24 mouse cellular contexts compared by ENCODE assay signal in the genomic region with DNA sequence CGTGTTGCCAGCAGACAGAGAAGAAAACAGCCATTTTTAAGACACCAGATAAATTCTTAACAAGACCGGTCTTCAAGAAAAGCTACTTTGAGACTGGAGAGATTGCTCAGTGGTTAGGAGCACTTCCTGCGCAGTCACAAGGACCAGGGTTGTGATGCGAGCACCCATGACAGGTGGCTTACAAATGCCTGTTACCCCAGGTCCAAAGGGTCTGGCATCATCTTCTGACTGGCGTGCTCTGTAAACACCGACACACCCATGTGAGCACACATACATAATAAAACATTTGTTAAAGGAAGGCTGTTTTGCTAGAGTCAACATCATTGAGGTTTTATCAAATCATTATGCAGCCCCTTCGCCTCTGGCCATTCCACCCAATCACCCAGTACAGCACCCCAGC.
"Had no signal": no experiment of that assay in that cellular context is flagged by ENCODE, and none has a peak within 500 bp of the region (broad histone marks: within the 10 kb centered on the region; RNA-seq: fewer than 3 reads in every experiment).

No protein-coding gene starts in this region.

- DNase-seq: forebrain, postnatal 0 days; gastrocnemius, adult 2 months; gastrocnemius, postnatal 10 days; gastrocnemius, postnatal 25 days; heart, adult 2 months; heart, postnatal 4 days; kidney, adult 18-20 months; kidney, adult 8-10 months; kidney, postnatal 25 days; kidney, postnatal 4 days; left cerebral cortex, postnatal 4 days had no signal

- H3K27ac ChIP-seq: gastrocnemius, adult 2 months; heart, adult 2 months; heart, embryonic 13.5 days; heart, embryonic 15.5 days; hindbrain, embryonic 10.5 days; hindbrain, embryonic 12.5 days; hindbrain, embryonic 14.5 days; layer of hippocampus, adult 2 months; left cerebral cortex, adult 2 months; limb, embryonic 13.5 days; limb, embryonic 15.5 days; liver, embryonic 12.5 days; liver, embryonic 14.5 days had no signal

- H3K4me2 ChIP-seq: heart, embryonic 11.5 days; heart, embryonic 13.5 days; heart, embryonic 15.5 days; hindbrain, embryonic 12.5 days; hindbrain, embryonic 14.5 days; limb, embryonic 13.5 days; limb, embryonic 15.5 days; liver, embryonic 12.5 days had no signal

- H3K36me3 ChIP-seq: heart, embryonic 13.5 days; heart, embryonic 15.5 days; hindbrain, embryonic 10.5 days; hindbrain, embryonic 12.5 days; limb, embryonic 13.5 days; limb, embryonic 15.5 days; liver, embryonic 12.5 days had no signal

- H3K4me3 ChIP-seq: gastrocnemius, adult 2 months; heart, adult 2 months; heart, embryonic 13.5 days; heart, embryonic 15.5 days; hindbrain, embryonic 10.5 days; hindbrain, embryonic 12.5 days; layer of hippocampus, adult 2 months; left cerebral cortex, adult 2 months; limb, embryonic 13.5 days; limb, embryonic 15.5 days; liver, embryonic 12.5 days had no signal

- ATAC-seq: forebrain, postnatal 0 days; hindbrain, embryonic 16.5 days; liver, embryonic 12.5 days had no signal

- H3K9me3 ChIP-seq: heart, embryonic 13.5 days; heart, embryonic 15.5 days; hindbrain, embryonic 10.5 days; hindbrain, embryonic 12.5 days; limb, embryonic 13.5 days; limb, embryonic 15.5 days; liver, embryonic 12.5 days had no signal

- H3K27me3 ChIP-seq: heart, embryonic 13.5 days; heart, embryonic 15.5 days; hindbrain, embryonic 12.5 days; limb, embryonic 13.5 days; limb, embryonic 15.5 days; liver, embryonic 12.5 days had no signal

- H3K9ac ChIP-seq: forebrain, postnatal 0 days; heart, embryonic 13.5 days; heart, embryonic 15.5 days; hindbrain, embryonic 12.5 days; hindbrain, embryonic 14.5 days; limb, embryonic 13.5 days; limb, embryonic 15.5 days; liver, embryonic 12.5 days; liver, embryonic 14.5 days had no signal

- H3K4me1 ChIP-seq: heart, embryonic 13.5 days; heart, embryonic 15.5 days; hindbrain, embryonic 10.5 days; hindbrain, embryonic 12.5 days; limb, embryonic 13.5 days; limb, embryonic 15.5 days; liver, embryonic 12.5 days had no signal
